Mouse (Mus musculus) 416B (cell line): ENCODE data around the gene Fto.

Experiments used
- DNase-seq: peaks from one replicate; pipeline ENCODE4 v3.0.0; 2011; ENCODE audit warnings: low read depth

Gene Fto

DNA sequence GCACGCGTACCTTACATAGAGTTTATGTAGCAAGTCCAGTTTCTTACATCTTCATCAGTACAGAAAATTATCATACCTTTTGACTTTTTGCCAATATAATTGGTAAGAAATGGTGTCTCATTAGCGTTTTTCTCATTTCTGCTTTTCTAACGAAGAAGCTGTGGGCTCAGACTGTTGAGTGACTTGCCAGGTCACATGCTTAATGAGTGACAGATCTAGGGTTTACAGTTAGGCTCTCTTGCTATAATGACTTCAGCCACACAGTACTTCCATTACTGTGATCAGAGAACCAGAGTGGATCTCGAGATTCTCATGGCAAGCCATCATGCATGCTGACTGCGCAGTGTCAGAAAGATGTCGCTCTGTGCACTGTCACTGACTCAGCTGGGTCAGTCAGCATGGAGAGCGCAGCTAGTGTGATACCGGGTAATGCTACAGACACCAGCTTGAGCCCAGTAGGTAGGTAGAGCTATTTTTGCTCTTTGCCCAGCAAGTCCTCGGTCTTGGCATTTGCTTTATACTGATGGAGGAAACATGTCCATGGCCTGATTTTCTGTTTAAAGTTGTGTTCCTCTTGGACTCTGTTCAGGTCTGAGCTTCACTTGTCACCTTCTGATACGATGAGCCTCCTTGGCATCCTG lies 188.8 kb downstream of the Fto start:
- no peak for DNase-seq

DNA sequence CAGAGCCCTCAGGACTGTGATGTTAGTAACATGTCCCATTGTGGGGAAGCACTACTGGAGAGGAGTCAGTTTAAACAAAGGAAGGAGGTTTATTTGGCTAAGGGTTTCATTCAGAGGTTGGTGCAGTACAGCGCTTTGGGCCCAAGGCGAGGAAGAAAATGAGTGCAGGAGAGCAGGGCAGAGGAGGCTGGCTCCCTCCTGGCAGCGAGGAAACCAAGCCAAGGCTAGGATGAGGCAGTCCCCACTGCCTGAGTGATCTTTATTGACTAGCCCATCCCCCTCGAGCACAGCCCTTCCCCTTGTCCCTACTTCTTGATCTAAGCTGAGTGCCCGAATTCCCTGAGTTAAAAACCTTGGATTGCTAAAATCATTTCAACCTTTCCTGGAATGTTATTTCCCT lies 189.5 kb downstream of the Fto start:
- DNase-seq: no peak

- DNase-seq: no peak
Measured at GRCm38 (mm10) chr8:91504360-91504759, 191.0 kb downstream of the Fto start.

DNA sequence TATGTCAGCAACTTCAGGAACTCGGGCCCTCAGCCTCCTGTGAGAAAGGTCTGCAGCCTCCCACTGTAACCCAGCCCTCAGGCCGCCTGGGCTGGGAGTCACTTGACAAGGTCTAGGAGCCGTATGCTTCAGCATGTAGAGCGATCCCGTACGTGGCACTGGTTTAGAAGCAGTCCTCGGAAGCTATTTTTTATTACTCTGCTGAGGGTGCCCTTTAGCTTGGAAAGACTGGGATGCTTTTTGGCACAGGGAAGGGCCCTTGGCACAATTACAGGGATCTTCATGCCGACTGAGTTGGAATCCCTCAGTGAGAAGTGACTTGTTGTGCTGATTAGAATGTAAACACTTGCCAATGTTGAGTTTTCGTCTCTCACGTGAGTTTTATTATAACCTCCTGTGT lies 191.6 kb downstream of the Fto start:
- no peak for DNase-seq

- DNase-seq: no peak
Measured at GRCm38 (mm10) chr8:91505411-91505954, 192.2 kb downstream of the Fto start.

DNA sequence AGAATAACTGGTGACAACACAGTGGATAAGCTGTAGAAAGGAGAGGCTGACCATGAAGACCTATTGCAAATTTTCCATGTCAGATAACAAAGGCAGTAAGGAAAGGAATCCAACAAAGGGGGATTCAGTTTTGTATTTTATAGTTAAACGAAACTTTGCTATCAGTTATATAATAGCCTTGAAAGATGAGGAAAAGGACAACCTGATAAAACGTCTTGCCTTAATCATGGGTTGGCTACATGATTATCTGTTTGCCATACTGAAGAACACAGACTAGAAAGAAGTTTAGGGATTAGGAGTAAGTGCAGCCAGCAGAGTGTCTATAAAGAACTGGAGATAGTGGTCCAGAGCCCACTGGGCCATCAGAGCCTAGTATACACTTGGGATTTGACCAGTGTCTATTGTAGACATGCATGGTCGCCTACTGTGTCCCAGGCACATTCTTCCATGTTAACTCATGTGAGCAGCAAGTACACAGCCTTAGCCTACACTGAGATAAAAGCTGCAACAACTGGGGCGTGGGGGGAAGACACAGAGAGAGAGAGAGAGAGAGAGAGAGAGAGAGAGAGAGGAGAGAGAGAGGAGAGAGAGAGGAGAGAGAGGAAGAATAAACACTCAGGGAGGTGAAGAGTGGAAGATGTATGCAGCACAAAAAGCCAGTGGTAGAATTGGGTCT lies 192.8 kb downstream of the Fto start:
- no peak for DNase-seq

GRCm38 (mm10) chr8:91506682-91507257 lies 193.4 kb downstream of the Fto start:
- DNase-seq: no peak

DNA sequence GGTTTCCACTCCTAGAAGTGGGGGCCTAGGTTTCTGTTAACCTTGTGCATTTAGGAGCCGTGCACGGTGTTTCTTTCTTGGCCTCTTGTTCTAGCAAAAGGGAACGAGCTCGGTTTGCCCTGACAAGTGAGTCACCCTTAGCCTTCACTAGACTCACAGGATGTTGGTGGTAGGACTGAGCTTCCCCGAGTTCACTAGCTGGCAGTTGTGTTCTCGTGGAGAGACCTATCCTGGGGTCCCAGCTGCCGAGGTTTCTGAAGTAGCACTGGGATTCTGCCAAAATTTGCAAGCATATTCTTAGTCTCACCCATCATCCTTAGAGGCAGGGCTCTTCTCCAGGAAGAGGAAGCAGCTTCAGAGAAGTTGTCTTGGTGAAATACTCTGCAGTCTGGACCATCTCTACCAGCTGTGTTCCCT lies 194.4 kb downstream of the Fto start:
- DNase-seq: peak; percentile 93

- DNase-seq: no peak
Measured at GRCm38 (mm10) chr8:91508284-91508683, 195.0 kb downstream of the Fto start.

DNA sequence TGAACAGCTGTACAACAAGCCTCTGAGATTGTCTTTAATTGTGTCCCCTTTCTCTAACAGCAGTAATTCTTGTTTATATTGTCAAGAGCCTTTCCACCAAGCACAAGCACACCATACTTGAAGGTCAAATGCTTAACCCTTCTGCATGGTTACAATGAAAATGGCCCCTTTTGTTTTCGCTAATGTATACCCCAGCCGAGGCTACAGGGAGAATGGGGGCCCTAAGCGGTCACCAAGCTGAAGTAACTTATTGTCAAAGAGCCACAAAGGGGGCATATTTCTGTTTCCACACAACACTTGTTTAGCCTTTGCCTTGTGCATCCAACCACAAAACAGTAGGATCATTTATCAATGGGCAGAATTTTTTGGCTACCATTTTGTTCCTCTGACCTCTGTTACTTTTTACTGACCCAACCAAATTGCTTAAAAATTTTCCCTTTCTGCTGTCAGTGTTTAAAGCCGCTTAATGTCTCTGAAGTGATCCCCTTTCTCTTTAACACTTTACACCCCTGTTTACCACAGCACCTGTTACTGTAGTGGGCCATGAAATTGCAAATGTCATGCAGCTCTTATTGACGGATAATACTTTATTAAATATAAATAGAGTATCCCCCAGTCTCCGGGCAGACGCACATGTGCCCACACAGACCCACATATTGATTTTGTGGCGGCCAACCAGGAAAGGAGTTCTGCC lies 196.0 kb downstream of the Fto start:
- DNase-seq: no peak

- DNase-seq: no peak
Measured at GRCm38 (mm10) chr8:91509900-91510260, 196.6 kb downstream of the Fto start.

DNA sequence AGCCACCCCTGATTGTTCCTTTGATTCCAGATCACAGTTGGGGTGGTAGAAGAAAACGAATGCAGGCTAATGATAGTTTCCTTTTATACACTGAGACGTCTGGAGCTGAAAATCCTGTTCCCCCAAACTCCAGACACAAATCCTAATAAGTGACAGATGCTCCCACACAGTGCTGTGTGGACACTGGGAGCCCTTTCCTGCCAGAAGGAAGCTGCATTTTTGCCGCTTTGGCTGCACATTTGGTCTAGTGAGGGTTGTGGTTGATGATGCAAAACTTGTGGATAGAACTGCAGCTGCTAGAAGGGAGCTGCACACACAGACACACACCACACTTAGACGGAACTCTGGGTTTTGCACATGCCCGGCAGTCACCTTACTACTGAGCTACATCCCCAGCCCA lies 197.4 kb downstream of the Fto start:
- no peak for DNase-seq

GRCm38 (mm10) chr8:91511943-91512342 lies 198.6 kb downstream of the Fto start:
- DNase-seq: peak; percentile 29

DNA sequence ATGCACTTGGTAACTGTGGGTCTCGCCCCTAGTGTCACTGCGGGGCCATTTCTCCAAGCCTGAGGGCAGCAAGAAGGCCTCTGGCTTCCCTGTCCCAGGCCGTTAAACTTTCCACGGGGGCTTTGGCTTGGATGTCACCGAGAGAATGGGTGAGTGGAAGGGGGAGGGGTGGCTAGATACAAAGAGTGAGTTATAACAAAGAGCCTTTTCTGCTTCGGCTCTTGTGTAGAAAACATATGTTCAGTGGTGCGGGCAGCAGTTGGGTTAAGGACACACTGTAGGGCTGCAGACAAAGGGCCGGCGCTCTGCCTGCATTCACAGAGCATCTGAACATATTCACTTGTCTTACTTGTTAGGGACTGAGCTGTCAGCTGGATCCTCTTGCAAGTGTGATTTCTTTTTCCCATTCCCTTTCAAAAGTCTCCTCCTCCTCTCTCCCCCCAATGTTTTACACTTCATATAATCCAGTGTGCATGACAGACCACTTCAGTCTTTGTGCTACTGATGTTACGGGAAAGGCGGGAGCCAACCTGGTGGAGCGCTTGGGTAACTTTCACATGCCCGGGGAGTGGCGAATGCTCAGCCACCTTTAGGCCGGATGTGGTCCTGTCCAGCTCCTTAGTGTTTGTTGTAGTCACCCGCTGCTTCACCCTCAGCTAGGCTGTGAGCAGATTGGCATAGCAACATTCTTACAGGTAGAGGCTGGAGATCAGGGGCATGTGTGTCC lies 201.6 kb downstream of the Fto start:
- DNase-seq: no peak

DNA sequence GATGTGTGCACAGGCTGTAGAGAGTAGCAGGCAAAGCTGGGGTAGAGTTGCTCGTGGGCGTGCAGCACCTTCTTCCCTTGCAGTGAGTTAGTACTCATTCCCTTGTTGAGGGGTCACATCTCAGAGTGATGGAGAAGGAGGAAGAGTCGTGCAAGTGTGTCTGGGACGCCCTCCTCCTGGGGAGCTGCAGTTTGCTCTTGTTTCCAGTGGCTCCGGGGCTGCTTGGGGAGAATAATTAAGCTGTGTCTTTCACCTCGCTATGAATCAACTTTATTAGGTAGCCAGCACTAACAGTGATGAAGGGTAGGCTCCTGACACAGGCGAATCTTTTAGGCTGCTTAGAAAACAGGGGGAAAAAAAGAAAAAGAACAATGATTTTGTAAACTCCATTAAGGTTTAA lies 203.1 kb downstream of the Fto start:
- DNase-seq: no peak

- DNase-seq: peak; percentile 31
Measured at GRCm38 (mm10) chr8:91518085-91518484, 204.8 kb downstream of the Fto start.

DNA sequence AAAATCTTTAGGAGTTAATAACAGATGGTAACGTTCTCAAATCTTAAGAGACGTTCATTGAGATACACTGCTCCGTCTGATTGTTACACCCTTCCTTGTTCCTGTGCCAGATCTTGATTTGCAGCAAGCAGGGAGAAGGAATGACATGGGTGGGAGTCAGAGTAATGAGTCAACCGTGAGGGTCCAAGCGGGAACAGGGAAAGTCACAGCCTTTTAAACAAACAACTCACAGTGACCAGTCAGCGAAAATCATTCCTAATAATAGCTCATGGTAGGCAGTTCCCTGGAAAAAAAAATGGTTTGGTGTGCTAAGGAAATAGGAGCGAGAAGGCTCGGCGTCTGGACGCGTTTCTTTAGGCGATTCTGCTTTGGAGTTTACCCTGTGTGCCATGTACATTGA lies 208.9 kb downstream of the Fto start:
- DNase-seq: no peak

DNA sequence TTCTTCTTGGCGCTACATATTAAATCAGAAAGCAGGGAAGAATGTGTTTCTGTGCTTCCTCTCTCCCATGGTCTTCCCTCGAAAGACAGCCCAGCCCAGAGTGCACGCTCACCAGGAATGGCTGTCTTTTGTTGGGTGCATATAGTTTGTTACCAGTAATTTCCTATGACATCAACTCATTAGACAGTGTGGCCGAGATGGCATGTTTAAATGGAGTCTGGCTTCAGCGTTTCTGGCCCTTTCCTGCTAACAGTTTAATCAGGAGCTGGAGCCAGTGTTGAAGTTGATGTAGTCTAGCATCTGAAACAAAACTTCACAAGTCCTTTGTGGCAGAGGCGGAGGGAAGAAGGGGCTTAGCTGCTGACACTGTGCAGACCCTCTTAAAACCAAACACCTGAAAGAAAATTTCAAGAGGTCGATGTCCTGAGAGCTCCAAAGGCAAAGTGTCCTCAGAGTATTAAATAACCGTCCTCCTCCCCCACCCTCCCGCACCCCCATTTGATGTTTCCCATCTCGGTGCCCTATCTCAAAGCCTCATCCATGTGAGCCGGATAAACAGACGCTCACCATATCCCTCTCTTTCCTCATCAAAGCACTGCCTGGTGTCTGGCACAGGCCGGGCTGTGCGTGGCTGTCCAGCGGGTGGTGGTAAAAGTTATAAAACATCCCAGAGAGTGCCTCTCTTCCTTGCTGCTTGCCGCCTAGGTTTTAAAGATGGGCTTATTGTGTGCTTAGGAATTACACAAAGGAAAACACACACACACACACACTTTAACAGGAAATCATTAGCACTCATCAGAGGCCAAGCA lies 210.9 kb downstream of the Fto start:
- no peak for DNase-seq

DNA sequence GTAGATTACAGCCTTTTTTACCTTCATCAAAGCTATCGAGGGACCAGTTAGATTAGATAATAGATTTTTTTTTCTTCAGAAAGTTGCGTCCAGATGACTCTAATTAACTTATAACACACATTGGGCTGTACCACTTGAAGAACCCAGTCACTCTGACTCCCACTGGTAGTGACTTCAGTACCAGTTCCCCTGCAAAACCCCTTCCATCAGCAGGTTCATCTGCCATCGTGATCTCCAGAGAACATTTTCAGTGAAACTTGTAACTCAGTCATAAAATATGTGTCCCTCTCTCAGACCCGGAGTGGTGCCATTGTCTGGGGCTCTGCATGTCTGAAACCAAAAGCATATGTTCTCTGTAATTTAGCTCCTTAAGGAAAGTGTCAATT lies 211.5 kb downstream of the Fto start:
- no peak for DNase-seq

DNA sequence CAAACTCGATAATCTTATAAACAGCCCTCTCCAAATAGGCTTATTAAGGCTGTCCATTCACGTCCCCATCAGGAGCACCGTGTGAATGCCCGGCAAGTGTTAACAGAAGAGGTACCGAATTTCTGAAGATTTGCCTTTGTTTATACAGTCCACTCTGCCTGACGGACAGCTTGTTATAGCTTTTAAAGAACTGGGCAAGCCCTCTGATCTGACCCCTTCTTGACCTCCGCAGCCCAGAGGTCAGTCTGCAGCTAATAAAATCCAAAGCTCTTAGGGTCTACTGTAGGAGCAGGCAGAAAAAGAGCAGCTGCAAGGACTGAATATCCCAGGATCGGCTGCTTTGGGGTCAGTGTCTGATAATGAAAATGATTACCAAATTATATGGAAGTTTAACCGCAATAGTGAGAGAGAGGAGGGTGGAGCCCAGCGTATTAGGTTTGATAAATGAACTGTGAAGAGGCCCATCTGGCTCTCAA lies 212.1 kb downstream of the Fto start:
- DNase-seq: no peak

DNA sequence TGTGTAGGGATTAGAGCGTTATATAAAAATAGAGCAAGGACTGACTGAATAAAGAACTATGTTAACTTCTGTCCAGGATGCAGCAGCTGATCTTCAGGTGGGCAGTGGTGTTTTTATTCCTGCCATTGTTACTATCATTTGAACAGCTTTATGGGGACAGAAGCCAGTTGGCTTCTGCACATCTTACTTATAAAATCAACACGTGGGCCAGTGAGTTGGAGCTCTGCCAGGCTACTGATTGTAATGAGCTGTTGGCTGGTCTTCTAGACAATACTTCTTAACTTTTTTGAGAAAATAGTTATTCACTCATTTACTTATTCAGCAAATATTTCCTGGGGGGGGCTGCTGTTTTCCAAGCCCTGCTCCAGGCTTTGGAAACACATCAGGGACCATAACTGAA lies 215.6 kb downstream of the Fto start:
- DNase-seq: no peak
